Mouse (Mus musculus) layer of hippocampus, adult 6 months (tissue): Measurements from ENCODE around the gene Gm19402. TPM values are rescaled to one million over a fixed set of nuclear protein-coding genes. Genes with fewer than 3 reads are reported as not detected.
A peak's percentile ranks its signal among the peaks of the same experiment; 100 is the strongest.

Experiments
- long read RNA-seq, 2 experiments: library from polyadenylated mRNA; unstranded; transcript quantifications; one replicate each; pipeline ENCODE4 v2.0.0; 2019 to 2020
- microRNA-seq: library from miRNA; unstranded; fragments of <30 nt; microRNA quantifications from one replicate; pipeline ENCODE4 v1.2.0, GENCODE M21; 2020
- polyA plus RNA-seq: library from polyadenylated mRNA; unstranded; fragments of <200 nt; fragmentation: Nextera tagmentation; gene quantifications from 2 replicates; pipeline ENCODE4 v1.2.3, GENCODE M21; 2021

Gene Gm19402
- not detected in 2 replicates for polyA plus RNA-seq
- long read RNA-seq, experiment 1 = 0 reads
- long read RNA-seq, experiment 2 = 0 reads

DNA sequence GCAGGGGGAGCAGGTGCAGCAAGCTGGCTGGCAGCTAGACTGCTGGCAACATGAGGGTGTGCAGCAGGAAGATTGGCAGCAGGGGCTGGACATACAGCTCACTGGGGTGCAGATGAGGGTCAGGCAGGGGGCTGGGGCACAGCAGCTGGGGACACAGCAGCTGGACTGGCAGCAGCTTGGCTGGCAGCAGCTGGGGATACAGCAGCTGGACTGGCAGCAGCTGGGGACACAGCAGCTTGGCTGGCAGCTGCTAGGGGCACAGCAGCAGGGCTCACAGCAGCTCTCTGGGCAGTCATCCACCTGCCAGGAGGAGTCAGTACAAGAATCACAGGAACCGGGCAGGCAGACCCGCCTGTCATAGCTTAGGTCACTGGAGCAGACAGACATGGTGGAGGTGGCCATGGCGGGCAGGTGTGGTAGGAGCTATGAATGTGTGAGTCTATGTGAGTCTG, at the start of gene Gm19402:
TSS of gene Gm19402 (minus strand) at position 402 of the 452 bp plus-strand sequence.

DNA sequence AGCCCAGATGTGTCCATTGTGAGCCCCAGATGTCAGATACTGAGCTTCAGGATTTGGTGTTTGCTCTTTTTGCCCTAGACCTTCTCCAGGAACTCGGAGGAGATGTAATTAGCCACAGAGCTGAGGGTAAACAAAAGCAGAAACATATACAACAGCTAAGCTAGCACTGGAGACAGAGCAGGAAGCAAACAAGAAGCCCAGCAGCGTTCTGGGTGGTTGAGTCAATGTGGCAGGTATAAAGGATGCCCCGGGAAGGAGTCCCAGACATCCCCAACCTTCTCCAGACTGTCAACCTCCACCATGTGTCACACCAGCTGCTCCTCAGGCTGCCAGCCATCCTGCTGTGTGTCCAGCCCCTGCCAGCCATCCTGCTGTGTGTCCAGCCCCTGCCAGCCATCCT, 35.6 kb upstream of the Gm19402 start, which contains the start of gene Gm10100:
TSS of gene Gm10100 (plus strand) at position 301 of the 400 bp plus-strand sequence.

GRCm38 (mm10) chr10:77720299-77720698, 29.7 kb upstream of the Gm19402 start, which contains the start of gene Krtap12-1:
Gene Krtap12-1, plus strand, starts transcription at chr10:77720599.

DNA sequence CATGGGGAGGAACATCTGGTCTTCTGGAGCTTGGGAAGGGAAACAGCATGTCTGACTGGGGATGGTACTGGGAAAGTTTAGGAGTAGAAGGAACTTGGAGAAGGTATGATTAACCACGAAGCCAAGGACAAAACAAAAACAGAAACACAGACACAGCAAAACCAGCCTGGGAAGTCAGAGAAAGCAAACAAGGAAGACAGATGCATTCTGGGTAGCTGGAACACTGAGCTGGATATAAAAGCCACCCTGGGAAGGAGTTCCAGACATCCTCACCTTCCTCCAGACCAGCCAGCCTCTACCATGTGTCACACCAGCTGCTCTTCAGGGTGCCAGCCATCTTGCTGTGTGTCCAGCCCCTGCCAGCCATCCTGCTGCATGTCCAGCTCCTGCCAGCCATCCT, 24.9 kb upstream of the Gm19402 start, which contains the start of gene Gm10142:
TSS of gene Gm10142 (plus strand) at position 301 of the 400 bp plus-strand sequence.

DNA sequence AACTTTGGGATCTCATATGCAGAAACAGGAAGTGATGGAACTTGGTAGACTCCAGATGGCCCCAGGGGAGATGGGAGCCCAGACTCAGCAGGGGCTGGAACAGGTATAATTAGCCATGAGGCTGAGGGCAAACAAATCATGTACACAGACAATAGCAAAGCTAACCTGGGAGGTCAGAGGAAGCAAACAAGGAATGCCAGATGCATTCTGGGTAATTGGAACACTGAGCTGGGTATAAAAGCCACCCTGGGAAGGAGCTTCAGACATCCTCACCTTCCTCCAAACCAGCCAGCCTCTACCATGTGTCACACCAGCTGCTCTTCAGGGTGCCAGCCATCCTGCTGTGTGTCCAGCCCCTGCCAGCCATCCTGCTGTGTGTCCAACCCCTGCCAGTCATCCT, 20.6 kb upstream of the Gm19402 start, which contains the start of gene Gm10024:
TSS of gene Gm10024 (plus strand) at position 301 of the 400 bp plus-strand sequence.

GRCm38 (mm10) chr10:77706326-77706725, 15.8 kb upstream of the Gm19402 start, which contains the start of gene Gm10272:
Gene Gm10272, plus strand, starts transcription at chr10:77706626.

GRCm38 (mm10) chr10:77697133-77697532, 6.6 kb upstream of the Gm19402 start, which contains the start of gene Gm9508:
Gene Gm9508, minus strand, starts transcription at chr10:77697233.

DNA sequence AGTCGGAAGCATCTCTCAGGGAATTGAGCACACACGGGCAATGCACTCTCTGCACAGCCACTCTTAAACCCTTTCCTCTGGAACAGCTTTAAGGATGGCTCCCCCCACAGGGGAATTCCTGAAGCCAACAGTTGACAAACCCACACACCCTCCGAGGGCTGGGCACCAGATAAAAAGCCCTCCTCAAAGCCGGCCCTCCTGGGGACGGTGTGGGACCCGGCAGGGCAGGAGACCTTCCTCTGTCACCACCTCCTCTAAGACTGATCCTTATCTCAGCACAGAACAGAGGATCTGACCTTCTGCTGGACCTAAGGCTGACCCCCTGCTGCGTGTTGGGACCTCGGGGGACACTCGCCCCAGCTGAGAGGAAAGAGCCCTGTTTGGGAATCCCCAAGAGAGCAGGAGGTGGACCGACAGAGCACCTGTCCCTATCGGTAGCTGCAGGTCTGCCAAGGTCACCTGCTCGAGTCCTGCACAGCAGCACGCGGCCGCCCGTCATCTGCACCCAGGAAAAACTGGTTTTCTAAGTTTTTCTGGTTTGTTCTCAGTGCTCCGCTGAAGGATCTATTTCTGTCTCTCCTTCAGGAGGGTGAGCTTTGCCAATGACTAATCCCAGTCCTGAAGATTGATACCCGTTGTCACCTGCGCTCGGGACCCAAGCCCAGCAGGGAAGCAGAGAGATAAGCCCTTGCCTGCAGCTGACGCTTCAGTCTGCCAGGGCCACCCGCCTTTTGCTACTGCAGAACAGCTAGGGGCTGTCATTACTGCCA, 4.5 kb downstream of the Gm19402 start, which contains the start of gene Tspear:
TSS of gene Tspear (plus strand) at position 675 of the 770 bp plus-strand sequence.

Small RNA genes lying within 50 kb of the gene (microRNA-seq; reads per million reads assigned to microRNA genes)
- gene Mir1930 = 37.8 reads per million, percentile 48 among the genes with 10 or more reads in this experiment

Other genes with a start within 250 kb of the Gm19402 start
- gene Fam207a, start 175.0 kb downstream of the Gm19402 start, polyA plus RNA-seq = 26.3 and 30.1 TPM in 2 replicates
- gene Itgb2, start 160.5 kb downstream of the Gm19402 start, polyA plus RNA-seq = 6.9 and 7.4 TPM in 2 replicates
- gene Pttg1ip, start 109.0 kb downstream of the Gm19402 start, polyA plus RNA-seq = 78.1 and 78.4 TPM in 2 replicates
- gene Sumo3, start 84.7 kb downstream of the Gm19402 start, polyA plus RNA-seq = 138 and 169 TPM in 2 replicates
- gene Gm49325, start 84.6 kb downstream of the Gm19402 start, polyA plus RNA-seq = 2.2 and 4.3 TPM in 2 replicates
- 64.6 and 69.3 TPM in 2 replicates for gene Ube2g2, start 68.5 kb downstream of the Gm19402 start, polyA plus RNA-seq
- 0.09 and 0.26 TPM in 2 replicates for gene Tspear, start 4.2 kb downstream of the Gm19402 start, polyA plus RNA-seq
- not detected in 2 replicates for gene Gm9508, start 6.5 kb upstream of the Gm19402 start, polyA plus RNA-seq
- gene Gm10272, start 15.9 kb upstream of the Gm19402 start, polyA plus RNA-seq = not detected in 2 replicates
- gene Gm10024, start 20.7 kb upstream of the Gm19402 start, polyA plus RNA-seq = not detected in 2 replicates
- not detected in 2 replicates for gene Gm10142, start 25.1 kb upstream of the Gm19402 start, polyA plus RNA-seq
- gene Krtap12-1, start 29.8 kb upstream of the Gm19402 start, polyA plus RNA-seq = not detected in 2 replicates
- not detected in 2 replicates for gene Gm10100, start 35.7 kb upstream of the Gm19402 start, polyA plus RNA-seq
- not detected in 2 replicates for gene Gm18596, start 51.9 kb upstream of the Gm19402 start, polyA plus RNA-seq
- gene Gm9736, start 60.6 kb upstream of the Gm19402 start, polyA plus RNA-seq = not detected in 2 replicates
- not detected in 2 replicates for gene Gm3233, start 68.9 kb upstream of the Gm19402 start, polyA plus RNA-seq
- not detected in 2 replicates for gene Gm3238, start 80.6 kb upstream of the Gm19402 start, polyA plus RNA-seq
- not detected in 2 replicates for gene Gm7138, start 86.2 kb upstream of the Gm19402 start, polyA plus RNA-seq
- not detected in 2 replicates for gene Gm3250, start 91.8 kb upstream of the Gm19402 start, polyA plus RNA-seq
- not detected in 2 replicates for gene Gm7137, start 97.4 kb upstream of the Gm19402 start, polyA plus RNA-seq
- not detected in 2 replicates for gene Gm9639, start 104.3 kb upstream of the Gm19402 start, polyA plus RNA-seq
- gene Gm19668, start 108.4 kb upstream of the Gm19402 start, polyA plus RNA-seq = not detected in 2 replicates
- not detected in 2 replicates for gene Gm9507, start 121.1 kb upstream of the Gm19402 start, polyA plus RNA-seq
- gene Gm2696, start 123.9 kb upstream of the Gm19402 start, polyA plus RNA-seq = not detected in 2 replicates
- not detected in 2 replicates for gene Krtap10-4, start 136.3 kb upstream of the Gm19402 start, polyA plus RNA-seq
- not detected in 2 replicates for gene Krtap10-10, start 145.2 kb upstream of the Gm19402 start, polyA plus RNA-seq
- not detected in 2 replicates for gene Gm36176, start 156.0 kb upstream of the Gm19402 start, polyA plus RNA-seq
- not detected in 2 replicates for gene Gm10318, start 162.1 kb upstream of the Gm19402 start, polyA plus RNA-seq
- gene Gm3285, start 171.2 kb upstream of the Gm19402 start, polyA plus RNA-seq = not detected in 2 replicates
- 2.7 and 2.9 TPM in 2 replicates for gene Lrrc3, start 211.8 kb upstream of the Gm19402 start, polyA plus RNA-seq